Mouse (Mus musculus) layer of hippocampus, adult 9-10 months (tissue): ENCODE measurements around the gene Tmem196.

Source experiments
- DNase-seq: peaks from one replicate; pipeline ENCODE4 v3.0.0; 2022; ENCODE audit warnings: low spot score

Gene Tmem196

DNA sequence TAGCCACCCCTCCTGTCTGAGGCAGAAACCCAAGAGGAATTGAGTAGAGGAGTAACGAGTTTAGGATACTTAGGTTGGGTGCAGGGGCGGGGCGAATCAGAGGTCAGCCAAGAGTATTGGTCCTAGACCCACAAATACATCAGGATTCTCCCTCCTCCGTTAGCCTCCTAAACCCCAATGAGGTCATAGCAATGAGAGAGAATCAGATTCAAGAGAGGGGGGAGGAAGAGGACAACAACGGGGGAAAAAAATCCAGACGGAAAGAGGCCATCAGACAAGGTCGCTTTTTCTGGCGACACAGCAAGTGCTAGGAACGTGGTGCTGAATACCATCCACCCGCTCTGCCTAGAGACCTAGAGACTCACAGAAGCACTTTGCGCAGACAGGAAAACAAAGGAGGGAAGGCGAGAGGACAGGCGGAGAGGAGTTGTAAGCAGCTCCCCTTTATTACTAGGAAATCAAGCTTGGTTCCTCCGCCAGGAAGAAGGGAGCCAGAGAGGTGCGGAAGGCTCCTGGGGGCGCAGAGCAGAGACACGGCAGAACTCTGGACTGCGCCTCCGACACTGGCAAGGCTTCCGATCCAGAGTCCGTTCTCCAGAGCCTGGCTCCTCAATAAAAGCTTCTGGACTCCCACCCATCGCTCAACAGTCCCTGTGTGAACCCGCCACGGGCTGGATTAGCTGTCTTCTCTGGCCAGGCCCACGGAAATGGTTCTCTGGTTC, at the start of gene Tmem196:
Tmem196 (plus strand) TSS at position 234 of the 722 bp plus-strand sequence.
- DNase-seq, result no peak

GRCm38 (mm10) chr12:119946311-119946692, 680 bp downstream of the Tmem196 start:
- no peak for DNase-seq

DNA sequence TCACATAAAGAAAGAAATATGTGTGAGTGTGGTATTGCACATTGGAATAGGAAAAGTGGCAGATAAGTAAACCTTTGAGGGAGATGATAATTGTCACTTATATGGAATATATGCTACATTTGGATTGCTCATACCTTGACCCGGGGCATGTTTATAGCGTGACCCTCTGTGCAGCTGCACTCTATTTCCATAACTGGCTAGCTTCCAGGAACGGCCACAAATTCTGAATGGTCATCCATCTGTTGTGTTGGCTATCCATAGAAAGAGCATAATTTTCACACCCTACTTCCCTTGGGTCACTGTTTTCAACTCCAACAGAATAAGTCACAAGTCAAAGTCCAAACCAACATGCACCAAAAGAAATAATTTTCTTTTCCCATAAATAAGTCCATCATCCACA, 11.4 kb downstream of the Tmem196 start:
- DNase-seq, result no peak

DNA sequence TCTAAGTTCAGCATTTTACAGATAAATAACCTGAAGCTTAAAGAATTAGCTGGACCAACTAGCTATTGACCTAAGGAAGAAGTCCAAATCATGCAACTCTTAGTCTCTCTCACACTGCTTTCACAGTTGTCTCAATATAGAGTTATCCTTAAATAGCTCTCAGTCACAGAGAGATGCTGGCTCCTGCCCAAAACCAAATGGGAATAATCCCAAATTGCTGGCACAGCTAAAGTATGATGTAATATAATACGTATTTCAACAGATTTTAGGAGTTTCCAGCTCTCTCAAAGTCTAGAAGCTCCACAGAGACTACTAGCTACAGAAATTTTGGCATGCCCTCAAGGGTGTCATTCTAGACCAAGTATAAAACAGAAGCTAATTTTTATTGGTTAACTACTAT, 15.1 kb downstream of the Tmem196 start:
- peak; percentile 51 for DNase-seq

DNA sequence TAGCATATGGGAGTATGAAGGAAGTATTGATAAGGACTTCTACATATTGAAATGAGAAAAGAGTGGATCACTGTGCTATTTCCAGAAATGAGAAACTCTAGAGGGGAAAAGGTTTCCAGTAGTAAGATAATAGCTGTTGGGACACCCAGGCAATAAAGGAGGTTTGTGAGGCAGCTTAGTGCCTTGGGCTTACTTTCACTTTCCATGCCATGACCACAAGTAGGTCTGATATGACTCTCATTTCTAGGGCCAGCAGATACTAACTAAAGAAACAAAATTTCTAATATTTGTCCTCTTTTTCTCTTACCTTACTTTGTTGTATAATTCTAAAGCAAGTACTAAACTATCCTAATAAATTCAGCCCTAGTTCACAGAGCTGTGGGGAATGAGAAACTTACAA, 19.8 kb downstream of the Tmem196 start:
- DNase-seq, result no peak

DNA sequence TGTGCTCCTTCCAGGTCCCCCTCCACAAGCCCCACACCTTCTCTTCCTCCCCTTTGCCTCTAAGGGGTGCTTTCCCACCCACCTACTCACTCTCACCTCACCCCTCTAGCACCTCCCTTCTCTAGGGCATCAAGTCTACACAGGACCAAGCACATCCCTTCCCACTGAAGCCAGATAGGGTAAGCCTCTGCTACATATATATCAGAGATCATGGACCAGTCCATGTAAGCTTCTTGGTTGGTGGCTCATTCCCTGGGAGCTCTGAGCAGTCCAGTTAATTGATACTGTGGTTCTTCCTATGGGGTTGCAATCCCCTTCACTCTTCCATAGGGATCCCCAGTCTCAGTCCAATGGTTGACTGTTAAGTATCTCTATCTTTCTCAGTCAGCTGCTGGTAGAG, 24.4 kb downstream of the Tmem196 start:
- DNase-seq, result no peak

DNA sequence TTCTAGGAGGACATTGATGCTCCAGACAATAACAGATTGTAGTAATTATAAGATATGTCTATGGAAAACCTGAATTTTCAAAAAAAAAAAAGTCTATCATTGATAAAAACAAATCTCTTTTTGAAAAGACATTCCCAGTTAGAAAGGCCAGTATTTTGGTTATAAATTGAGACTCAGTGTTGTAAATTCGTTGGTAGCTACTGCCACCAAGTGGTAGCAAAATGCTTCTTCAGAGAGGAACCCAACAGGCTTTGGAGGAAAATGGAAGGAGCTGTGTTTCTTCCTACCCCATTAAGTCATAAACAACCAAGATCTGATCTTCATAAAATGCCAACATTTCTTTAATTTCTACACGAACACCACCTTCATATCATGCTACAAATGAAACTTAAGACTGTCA, 36.1 kb downstream of the Tmem196 start:
- DNase-seq, result peak; percentile 62

- no peak for DNase-seq
Observed at GRCm38 (mm10) chr12:119998267-119998666, 52.6 kb downstream of the Tmem196 start.

GRCm38 (mm10) chr12:120004280-120004679, 58.7 kb downstream of the Tmem196 start:
- no peak for DNase-seq

DNA sequence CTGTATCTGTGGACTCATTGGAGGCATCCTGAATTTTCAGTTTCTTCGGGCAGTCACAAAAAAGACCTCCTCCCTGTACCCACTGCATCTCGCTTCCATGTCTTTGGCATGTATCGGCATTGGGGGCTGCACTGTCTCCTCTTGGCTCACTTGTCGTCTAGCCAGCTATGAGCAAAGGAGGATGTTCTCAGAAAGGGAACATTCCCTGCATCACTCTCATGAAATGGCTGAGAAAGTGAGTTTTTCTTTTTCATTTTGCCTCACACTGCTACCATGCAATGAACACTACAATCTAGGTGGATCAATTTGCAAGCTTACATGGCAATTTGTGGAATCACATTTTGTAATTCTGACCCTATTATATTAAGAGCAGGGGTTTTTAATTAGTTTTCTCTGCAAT, 69.1 kb downstream of the Tmem196 start:
- no peak for DNase-seq

DNA sequence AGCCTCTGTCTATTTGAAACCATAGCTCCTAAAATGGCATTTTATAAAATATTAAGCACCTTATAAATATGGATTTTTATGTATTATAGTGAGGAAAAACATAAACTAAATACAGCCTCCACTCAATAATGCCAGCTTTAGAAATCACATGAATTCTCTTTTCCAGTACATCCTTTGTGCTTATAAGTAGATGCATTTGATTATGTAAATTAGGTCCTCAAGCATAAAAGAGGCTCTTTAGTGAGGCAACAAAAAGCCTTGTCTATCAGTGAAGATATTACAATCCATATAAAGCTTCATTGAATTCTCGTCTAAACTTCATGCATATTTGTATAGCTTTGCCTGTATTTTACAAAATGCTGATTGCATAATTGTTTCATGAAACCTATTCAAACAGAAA, 69.6 kb downstream of the Tmem196 start:
- peak; percentile 6 for DNase-seq

- DNase-seq, result peak; percentile 49
Observed at GRCm38 (mm10) chr12:120028089-120028959, 82.7 kb downstream of the Tmem196 start.
